Mouse (Mus musculus): ENCODE measurements around the gene Gm1043. TPM values are rescaled to one million over a fixed set of nuclear protein-coding genes. Genes with fewer than 3 reads are reported as not detected.

Gm1043 gene
- polyA plus RNA-seq, 1 experiment from 2014 or later, result 2.0 TPM

GRCm38 (mm10) chr5:37080601-37081000 is 4.6 kb upstream of the Gm1043 start:
- DNase-seq (no peak), ATAC-seq (ENCODE audit: low FRiP score, low TSS enrichment) (no peak)
- no peaks in the 10 kb centered on the region for H3K36me3 ChIP-seq (ENCODE audit: control insufficient read depth, insufficient read depth, low read length)
- H3K27ac ChIP-seq (replicated peaks; ENCODE audit: low read depth, low read length), result no peak overlapping the region
- no peaks in the 10 kb centered on the region for H3K9me3 ChIP-seq (ENCODE audit: control insufficient read depth, low read length)
- WGBS, result 78% methylated on average over 5 of the region's 5 CpGs
- H3K27me3 ChIP-seq (ENCODE audit: control insufficient read depth, insufficient read depth, low read length), result no peaks in the 10 kb centered on the region
- no peak overlapping the region for H3K4me3 ChIP-seq (replicated peaks; ENCODE audit: low read depth, low read length)
- no peak overlapping the region for H3K4me2 ChIP-seq (ENCODE audit: low read length)
- H3K4me1 ChIP-seq (ENCODE audit: control insufficient read depth, insufficient read depth, low read length), result peaks cover 17% of the 10 kb centered on the region
- no peak overlapping the region for H3K9ac ChIP-seq (replicated peaks; ENCODE audit: low read length)

GRCm38 (mm10) chr5:37082420-37082819 is 2.8 kb upstream of the Gm1043 start:
- no peak for ATAC-seq (ENCODE audit: low FRiP score, low TSS enrichment)
- Histone ChIP-seq H3K27me3 (ENCODE audit: control insufficient read depth, insufficient read depth, low read length) (no peaks in the 10 kb centered on the region), H3K4me1 (ENCODE audit: control insufficient read depth, insufficient read depth, low read length) (peaks cover 6% of the 10 kb centered on the region; the same call in 1 of the 2 replicates), H3K4me2 (ENCODE audit: low read length) (no peak overlapping the region), H3K27ac (replicated peaks; ENCODE audit: low read depth, low read length) (no peak overlapping the region), H3K9ac (replicated peaks; ENCODE audit: low read length) (no peak overlapping the region), H3K4me3 (replicated peaks; ENCODE audit: low read depth, low read length) (no peak overlapping the region), H3K36me3 (ENCODE audit: control insufficient read depth, insufficient read depth, low read length) (peaks cover 4% of the 10 kb centered on the region; the same call in 1 of the 2 replicates), H3K9me3 (ENCODE audit: control insufficient read depth, low read length) (no peaks in the 10 kb centered on the region)
- peak; percentile 49 for DNase-seq
- WGBS, result 22% methylated on average over 3 of the region's 3 CpGs

GRCm38 (mm10) chr5:37083209-37083770 is 1.9 kb upstream of the Gm1043 start:
- H3K27ac ChIP-seq (replicated peaks; ENCODE audit: low read depth, low read length), result no peak overlapping the region
- WGBS, result 72% methylated on average over 7 of the region's 7 CpGs
- ATAC-seq (ENCODE audit: low FRiP score, low TSS enrichment), result no peak

GRCm38 (mm10) chr5:37083850-37084249 is 1.3 kb upstream of the Gm1043 start:
- H3K9me3 ChIP-seq (ENCODE audit: control insufficient read depth, low read length), result no peaks in the 10 kb centered on the region
- H3K4me1 ChIP-seq (ENCODE audit: control insufficient read depth, insufficient read depth, low read length), result peaks cover 6% of the 10 kb centered on the region; the same call in 1 of the 2 replicates
- H3K27me3 ChIP-seq (ENCODE audit: control insufficient read depth, insufficient read depth, low read length), result no peaks in the 10 kb centered on the region
- H3K36me3 ChIP-seq (ENCODE audit: control insufficient read depth, insufficient read depth, low read length), result peaks cover 4% of the 10 kb centered on the region; the same call in 1 of the 2 replicates
- no peak overlapping the region for H3K9ac ChIP-seq (replicated peaks; ENCODE audit: low read length)
- 80% methylated on average over 9 of the region's 9 CpGs for WGBS
- H3K4me3 ChIP-seq (replicated peaks; ENCODE audit: low read depth, low read length), result no peak overlapping the region
- H3K27ac ChIP-seq (replicated peaks; ENCODE audit: low read depth, low read length), result no peak overlapping the region
- ATAC-seq (ENCODE audit: low FRiP score, low TSS enrichment), result no peak
- no peak for DNase-seq
- no peak overlapping the region for H3K4me2 ChIP-seq (ENCODE audit: low read length)

More at GRCm38 (mm10) chr5:37083209-37083770, 1.9 kb upstream of the Gm1043 start:
- Histone ChIP-seq H3K27me3 (ENCODE audit: control insufficient read depth, insufficient read depth, low read length) (no peaks in the 10 kb centered on the region), H3K36me3 (ENCODE audit: control insufficient read depth, insufficient read depth, low read length) (peaks cover 4% of the 10 kb centered on the region; the same call in 1 of the 2 replicates), H3K9ac (replicated peaks; ENCODE audit: low read length) (no peak overlapping the region), H3K4me2 (ENCODE audit: low read length) (no peak overlapping the region), H3K4me1 (ENCODE audit: control insufficient read depth, insufficient read depth, low read length) (peaks cover 6% of the 10 kb centered on the region; the same call in 1 of the 2 replicates), H3K4me3 (replicated peaks; ENCODE audit: low read depth, low read length) (no peak overlapping the region), H3K9me3 (ENCODE audit: control insufficient read depth, low read length) (no peaks in the 10 kb centered on the region)
- DNase-seq, result no peak

GRCm38 (mm10) chr5:37085918-37086317 is 748 bp downstream of the Gm1043 start:
- WGBS, result 76% methylated on average over 3 of the region's 3 CpGs
- DNase-seq (no peak), ATAC-seq (ENCODE audit: low FRiP score, low TSS enrichment) (no peak)
- H3K27ac ChIP-seq (replicated peaks; ENCODE audit: low read depth, low read length), result no peak overlapping the region
- H3K4me1 ChIP-seq (ENCODE audit: control insufficient read depth, insufficient read depth, low read length), result peaks cover 6% of the 10 kb centered on the region; the same call in 1 of the 2 replicates
- 0 out of 2 replicates have a peak, but pooled peaks cover 13% of the 10 kb centered on the region for H3K27me3 ChIP-seq (ENCODE audit: control insufficient read depth, insufficient read depth, low read length)
- no peak overlapping the region for H3K4me2 ChIP-seq (ENCODE audit: low read length)
- H3K36me3 ChIP-seq (ENCODE audit: control insufficient read depth, insufficient read depth, low read length), result peaks cover 4% of the 10 kb centered on the region; the same call in 1 of the 2 replicates
- H3K9ac ChIP-seq (replicated peaks; ENCODE audit: low read length), result no peak overlapping the region
- no peaks in the 10 kb centered on the region for H3K9me3 ChIP-seq (ENCODE audit: control insufficient read depth, low read length)
- H3K4me3 ChIP-seq (replicated peaks; ENCODE audit: low read depth, low read length), result no peak overlapping the region

GRCm38 (mm10) chr5:37087786-37088185 is 2.6 kb downstream of the Gm1043 start:
- H3K4me1 ChIP-seq (ENCODE audit: control insufficient read depth, insufficient read depth, low read length), result peaks cover 3% of the 10 kb centered on the region; the same call in 1 of the 2 replicates
- H3K36me3 ChIP-seq (ENCODE audit: control insufficient read depth, insufficient read depth, low read length), result peaks cover 4% of the 10 kb centered on the region; the same call in 1 of the 2 replicates
- no peaks in the 10 kb centered on the region for H3K9me3 ChIP-seq (ENCODE audit: control insufficient read depth, low read length)
- H3K9ac ChIP-seq (replicated peaks; ENCODE audit: low read length), result no peak overlapping the region
- DNase-seq, result no peak
- H3K27ac ChIP-seq (replicated peaks; ENCODE audit: low read depth, low read length), result no peak overlapping the region
- ATAC-seq (ENCODE audit: low FRiP score, low TSS enrichment), result no peak
- H3K4me2 ChIP-seq (ENCODE audit: low read length), result no peak overlapping the region
- H3K4me3 ChIP-seq (replicated peaks; ENCODE audit: low read depth, low read length), result no peak overlapping the region
- WGBS, result 57% methylated on average over 2 of the region's 2 CpGs
- 0 out of 2 replicates have a peak, but pooled peaks cover 18% of the 10 kb centered on the region for H3K27me3 ChIP-seq (ENCODE audit: control insufficient read depth, insufficient read depth, low read length)

GRCm38 (mm10) chr5:37088342-37089108 is 3.4 kb downstream of the Gm1043 start:
- peaks cover 3% of the 10 kb centered on the region; the same call in 1 of the 2 replicates for H3K4me1 ChIP-seq (ENCODE audit: control insufficient read depth, insufficient read depth, low read length)
- H3K27ac ChIP-seq (replicated peaks; ENCODE audit: low read depth, low read length), result no peak overlapping the region
- no peak overlapping the region for H3K4me2 ChIP-seq (ENCODE audit: low read length)
- no peak for DNase-seq
- no peak overlapping the region for H3K4me3 ChIP-seq (replicated peaks; ENCODE audit: low read depth, low read length)
- peaks cover 4% of the 10 kb centered on the region; the same call in 1 of the 2 replicates for H3K36me3 ChIP-seq (ENCODE audit: control insufficient read depth, insufficient read depth, low read length)
- H3K9ac ChIP-seq (replicated peaks; ENCODE audit: low read length), result no peak overlapping the region
- 0 out of 2 replicates have a peak, but pooled peaks cover 18% of the 10 kb centered on the region for H3K27me3 ChIP-seq (ENCODE audit: control insufficient read depth, insufficient read depth, low read length)
- 44% methylated on average over 1 of the region's 1 CpGs for WGBS
- no peaks in the 10 kb centered on the region for H3K9me3 ChIP-seq (ENCODE audit: control insufficient read depth, low read length)
- no peak for ATAC-seq (ENCODE audit: low FRiP score, low TSS enrichment)

- Histone ChIP-seq H3K4me2 (ENCODE audit: low read length) (peak overlapping the region; percentile 53), H3K4me3 (replicated peaks; ENCODE audit: low read depth, low read length) (peak overlapping the region; percentile 21), H3K36me3 (ENCODE audit: control insufficient read depth, insufficient read depth, low read length) (no peaks in the 10 kb centered on the region), H3K9me3 (ENCODE audit: control insufficient read depth, low read length) (no peaks in the 10 kb centered on the region), H3K4me1 (ENCODE audit: control insufficient read depth, insufficient read depth, low read length) (peaks cover 3% of the 10 kb centered on the region; the same call in 1 of the 2 replicates), H3K27me3 (ENCODE audit: control insufficient read depth, insufficient read depth, low read length) (0 out of 2 replicates have a peak, but pooled peaks cover 18% of the 10 kb centered on the region), H3K9ac (replicated peaks; ENCODE audit: low read length) (no peak overlapping the region; the same call in 1 of the 2 replicates), H3K27ac (replicated peaks; ENCODE audit: low read depth, low read length) (peak overlapping the region; percentile 6; the same call in 1 of the 2 replicates)
- DNase-seq, result peak; percentile 82
- under 1% methylated on average over 47 of the region's 47 CpGs for WGBS
- peak; percentile 27; the same call in 1 of the 2 replicates for ATAC-seq (ENCODE audit: low FRiP score, low TSS enrichment)
These were observed 6.0 kb downstream of the Gm1043 start for GRCm38 (mm10) chr5:37091171-37091628.

Data from midbrain, embryonic 14.5 days (tissue).